Mouse (Mus musculus): ENCODE results near the gene Cbx8. TPM values are rescaled to one million over a fixed set of nuclear protein-coding genes. Genes with fewer than 3 reads are reported as not detected.

The Cbx8 gene
- polyA plus RNA-seq, 1 experiment from 2014 or later: 13.8 TPM

- H3K27ac ChIP-seq (replicated peaks): peak overlapping the region; percentile 100
Measured at GRCm38 (mm10) chr11:119083724-119084445, 43.1 kb upstream of the Cbx8 start.

DNA sequence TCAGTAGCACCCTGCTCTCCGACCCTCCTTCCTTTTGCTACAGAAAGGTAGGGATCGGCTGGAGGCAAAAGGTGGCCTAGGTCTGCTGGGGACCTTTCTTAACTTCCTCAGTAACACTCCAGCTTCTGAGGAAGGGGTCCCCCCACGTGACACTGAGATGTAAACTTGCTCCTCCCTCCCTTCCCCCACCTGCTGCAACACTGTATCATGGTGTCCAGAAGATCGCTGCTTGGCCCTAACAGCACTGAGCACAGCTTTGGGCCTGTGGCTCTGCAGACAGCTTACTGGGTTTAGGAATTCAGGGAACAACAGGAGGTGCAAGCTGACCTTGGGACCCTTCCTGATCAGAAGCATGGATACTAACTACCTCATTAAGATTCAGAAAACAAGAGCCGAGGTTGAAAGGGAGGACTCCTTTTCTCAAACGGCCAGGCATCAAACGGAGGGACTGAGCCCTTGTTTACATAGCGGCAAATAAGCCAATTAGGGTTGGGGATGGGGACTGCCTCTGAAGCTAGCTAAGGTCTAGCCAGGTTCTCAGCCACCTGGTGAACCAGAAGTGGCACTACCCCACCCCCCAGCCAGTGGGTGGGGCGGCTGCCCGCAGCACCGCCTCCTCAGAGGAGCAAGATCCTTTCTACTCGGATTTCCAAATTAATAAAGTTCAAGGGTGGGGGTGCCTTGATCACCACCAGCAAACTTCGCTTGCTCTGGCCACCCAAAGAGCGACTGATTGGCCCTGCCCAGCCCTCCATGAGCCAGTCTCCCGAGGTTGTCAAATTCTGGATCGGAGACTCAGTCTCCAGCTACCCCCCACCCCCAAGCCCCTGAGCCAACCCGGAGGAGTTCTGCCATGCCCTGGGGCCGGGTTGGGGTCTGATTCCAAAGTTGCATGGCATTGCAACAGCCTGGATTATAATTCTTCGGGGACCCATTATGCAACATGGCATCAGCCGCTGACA, 42.1 kb upstream of the Cbx8 start:
- ATAC-seq (replicated peaks): no peak
- Histone ChIP-seq H3K36me3 (peaks cover 19% of the 10 kb centered on the region; the same call in 1 of the 2 replicates), H3K9me3 (no peaks in the 10 kb centered on the region), H3K27ac (replicated peaks) (no peak overlapping the region), H3K27me3 (peaks cover 22% of the 10 kb centered on the region), H3K4me3 (peak overlapping the region; percentile 91), H3K4me1 (peaks cover 81% of the 10 kb centered on the region), H3K4me2 (replicated peaks) (peak overlapping the region; percentile 65), H3K9ac (replicated peaks) (peak overlapping the region; percentile 12; the same call in 1 of the 2 replicates)
- 12% methylated on average over 20 of the region's 20 CpGs for WGBS

More at GRCm38 (mm10) chr11:119083724-119084445, 43.1 kb upstream of the Cbx8 start:
- H3K27me3 ChIP-seq: peaks cover 32% of the 10 kb centered on the region
- peaks cover 19% of the 10 kb centered on the region; the same call in 1 of the 2 replicates for H3K36me3 ChIP-seq
- peak overlapping the region; percentile 91 for H3K4me3 ChIP-seq
- H3K4me1 ChIP-seq: peaks cover 72% of the 10 kb centered on the region
- WGBS: 4% methylated on average over 28 of the region's 28 CpGs
- peak overlapping the region; percentile 65 for H3K4me2 ChIP-seq (replicated peaks)
- no peaks in the 10 kb centered on the region for H3K9me3 ChIP-seq
- no peak for ATAC-seq (replicated peaks)
- H3K9ac ChIP-seq (replicated peaks): peak overlapping the region; percentile 92

- no peak overlapping the region for H3K4me3 ChIP-seq
- WGBS: 24% methylated on average over 21 of the region's 21 CpGs
- H3K4me1 ChIP-seq: peaks cover 76% of the 10 kb centered on the region
- 0 out of 2 replicates have a peak overlapping the region, but pooled peaks have one; percentile 12 for H3K9ac ChIP-seq (replicated peaks)
- no peak for ATAC-seq (replicated peaks)
- H3K4me2 ChIP-seq (replicated peaks): peak overlapping the region; percentile 22; the same call in 1 of the 2 replicates
- peaks cover 19% of the 10 kb centered on the region; the same call in 1 of the 2 replicates for H3K36me3 ChIP-seq
- no peak overlapping the region for H3K27ac ChIP-seq (replicated peaks)
- H3K9me3 ChIP-seq: no peaks in the 10 kb centered on the region
- peaks cover 13% of the 10 kb centered on the region for H3K27me3 ChIP-seq
Measured at GRCm38 (mm10) chr11:119081839-119082637, 41.3 kb upstream of the Cbx8 start.

- Histone ChIP-seq H3K27me3 (peaks cover 10% of the 10 kb centered on the region), H3K9ac (replicated peaks) (peak overlapping the region; percentile 16; the same call in 1 of the 2 replicates), H3K27ac (replicated peaks) (no peak overlapping the region), H3K4me3 (peak overlapping the region; percentile 12), H3K4me1 (peaks cover 71% of the 10 kb centered on the region), H3K9me3 (no peaks in the 10 kb centered on the region), H3K4me2 (replicated peaks) (peak overlapping the region; percentile 22), H3K36me3 (peaks cover 19% of the 10 kb centered on the region; the same call in 1 of the 2 replicates)
- WGBS: 30% methylated on average over 47 of the region's 47 CpGs
- ATAC-seq (replicated peaks): no peak
Measured at GRCm38 (mm10) chr11:119081148-119081838, 40.5 kb upstream of the Cbx8 start.

- Histone ChIP-seq H3K27ac (replicated peaks) (no peak overlapping the region), H3K27me3 (peaks cover 10% of the 10 kb centered on the region), H3K36me3 (peaks cover 19% of the 10 kb centered on the region; the same call in 1 of the 2 replicates), H3K4me1 (peaks cover 70% of the 10 kb centered on the region), H3K9me3 (no peaks in the 10 kb centered on the region), H3K4me3 (peak overlapping the region; percentile 12), H3K9ac (replicated peaks) (peak overlapping the region; percentile 16; the same call in 1 of the 2 replicates), H3K4me2 (replicated peaks) (peak overlapping the region; percentile 22)
- 37% methylated on average over 33 of the region's 33 CpGs for WGBS
- ATAC-seq (replicated peaks): no peak
Measured at GRCm38 (mm10) chr11:119080461-119081147, 39.8 kb upstream of the Cbx8 start.

DNA sequence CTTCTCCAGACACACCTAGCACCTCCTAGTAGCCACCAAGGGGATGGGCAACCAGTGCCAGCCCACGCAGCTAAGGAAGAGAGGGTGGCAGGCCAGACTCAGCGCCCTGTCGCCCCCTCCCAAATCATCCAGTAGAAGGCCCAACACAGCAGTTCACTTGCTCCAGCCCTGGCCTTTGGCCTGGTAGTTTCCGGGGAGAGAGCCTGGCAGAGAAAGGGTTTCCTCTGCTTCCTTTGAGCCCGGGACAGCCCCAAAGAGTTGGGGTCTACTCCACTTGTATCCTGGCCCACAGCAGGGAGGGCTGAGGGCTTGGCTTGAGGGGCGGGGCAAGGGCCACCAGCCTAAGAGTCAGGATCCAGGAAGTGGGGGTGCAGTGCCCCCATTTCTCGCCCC, 38.7 kb upstream of the Cbx8 start:
- peaks cover 66% of the 10 kb centered on the region for H3K4me1 ChIP-seq
- H3K27me3 ChIP-seq: peaks cover 10% of the 10 kb centered on the region
- 28% methylated on average over 7 of the region's 7 CpGs for WGBS
- peak overlapping the region; percentile 24 for H3K4me2 ChIP-seq (replicated peaks)
- ATAC-seq (replicated peaks): no peak
- peak overlapping the region; percentile 74 for H3K27ac ChIP-seq (replicated peaks)
- peaks cover 19% of the 10 kb centered on the region; the same call in 1 of the 2 replicates for H3K36me3 ChIP-seq
- no peak overlapping the region for H3K4me3 ChIP-seq
- H3K9me3 ChIP-seq: no peaks in the 10 kb centered on the region
- 0 out of 2 replicates have a peak overlapping the region, but pooled peaks have one; percentile 2 for H3K9ac ChIP-seq (replicated peaks)

- peak overlapping the region; percentile 74 for H3K27ac ChIP-seq (replicated peaks)
- peaks cover 60% of the 10 kb centered on the region for H3K4me1 ChIP-seq
- peak overlapping the region; percentile 24 for H3K4me2 ChIP-seq (replicated peaks)
- ATAC-seq (replicated peaks): peak; percentile 84
- peaks cover 10% of the 10 kb centered on the region for H3K27me3 ChIP-seq
- H3K9ac ChIP-seq (replicated peaks): peak overlapping the region; percentile 2; the same call in 1 of the 2 replicates
- H3K36me3 ChIP-seq: peaks cover 19% of the 10 kb centered on the region; the same call in 1 of the 2 replicates
- no peak overlapping the region for H3K4me3 ChIP-seq
- WGBS: 4% methylated on average over 27 of the region's 27 CpGs
- no peaks in the 10 kb centered on the region for H3K9me3 ChIP-seq
Measured at GRCm38 (mm10) chr11:119078691-119079444, 38.1 kb upstream of the Cbx8 start.

GRCm38 (mm10) chr11:119077755-119078154, 37.0 kb upstream of the Cbx8 start:
- peaks cover 49% of the 10 kb centered on the region for H3K4me1 ChIP-seq
- no peak for ATAC-seq (replicated peaks)
- peak overlapping the region; percentile 74 for H3K27ac ChIP-seq (replicated peaks)
- H3K9me3 ChIP-seq: no peaks in the 10 kb centered on the region
- WGBS: 77% methylated on average over 4 of the region's 4 CpGs
- no peak overlapping the region for H3K4me2 ChIP-seq (replicated peaks)
- H3K9ac ChIP-seq (replicated peaks): no peak overlapping the region
- H3K36me3 ChIP-seq: peaks cover 19% of the 10 kb centered on the region; the same call in 1 of the 2 replicates
- H3K4me3 ChIP-seq: no peak overlapping the region
- peaks cover 10% of the 10 kb centered on the region for H3K27me3 ChIP-seq

DNA sequence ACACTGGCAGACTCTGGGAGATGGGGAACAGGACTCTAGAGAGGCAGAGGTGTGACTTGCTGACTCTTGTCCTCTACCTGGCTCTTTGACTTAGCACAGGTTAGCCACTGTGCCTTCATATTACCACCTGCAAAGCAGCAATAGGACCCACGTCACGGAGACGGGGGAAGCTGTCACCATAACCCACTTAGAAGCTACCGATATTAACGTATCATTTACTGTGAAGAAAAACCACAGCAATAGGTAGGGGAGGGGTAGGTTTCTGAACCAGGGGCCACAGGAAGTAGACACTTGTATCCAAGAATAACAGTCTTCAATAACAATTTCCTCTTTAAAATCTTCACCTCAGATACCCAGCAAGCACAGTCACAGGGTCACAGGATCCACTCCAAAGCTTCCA, 35.0 kb upstream of the Cbx8 start:
- Histone ChIP-seq H3K36me3 (peaks cover 4% of the 10 kb centered on the region; the same call in 1 of the 2 replicates), H3K4me1 (peaks cover 30% of the 10 kb centered on the region), H3K4me3 (no peak overlapping the region), H3K27ac (replicated peaks) (no peak overlapping the region), H3K4me2 (replicated peaks) (no peak overlapping the region), H3K9me3 (no peaks in the 10 kb centered on the region), H3K9ac (replicated peaks) (no peak overlapping the region), H3K27me3 (no peaks in the 10 kb centered on the region; the same call in 1 of the 2 replicates)
- no peak for ATAC-seq (replicated peaks)
- WGBS: 89% methylated on average over 5 of the region's 5 CpGs
